Comparison of ENCODE assay signal across 16 mouse cellular contexts in genomic region chr1:188046691-188047121, GRCm38 (mm10).
DNase-seq lines count a peak whose midpoint lies in the region; ATAC-seq lines count a peak whose summit lies in the region.
"Had no signal": no experiment of that assay in that cellular context is flagged by ENCODE, and none has a peak within 500 bp of the region (broad histone marks: within the 10 kb centered on the region; RNA-seq: fewer than 3 reads in every experiment).

No protein-coding gene starts in this region.

- DNase-seq in brain, adult 2 months (ENCODE audit: low read depth, low spot score), result peak; percentile 20
- peak; percentile 71 to 79 for DNase-seq in cerebellum, postnatal 10 days
- DNase-seq in kidney, adult 11 months, result no peak
- DNase-seq in layer of hippocampus, postnatal 36 days, result no peak
- DNase-seq: kidney, postnatal 10 days had no signal

- H3K4me2 ChIP-seq in hindbrain, embryonic 16.5 days (ENCODE audit: low read length), result no peak overlapping the region
- no peak overlapping the region for H3K4me2 ChIP-seq in hindbrain, embryonic 13.5 days
- H3K4me2 ChIP-seq: limb, embryonic 13.5 days; liver, embryonic 15.5 days had no signal

- H3K36me3 ChIP-seq in hindbrain, embryonic 16.5 days (ENCODE audit: control insufficient read depth, insufficient read depth, low read length), result no peaks in the 10 kb centered on the region
- H3K36me3 ChIP-seq in hindbrain, embryonic 13.5 days, result no peaks in the 10 kb centered on the region
- H3K36me3 ChIP-seq: limb, embryonic 13.5 days; liver, embryonic 15.5 days had no signal

- H3K4me1 ChIP-seq in hindbrain, embryonic 16.5 days (ENCODE audit: control insufficient read depth, insufficient read depth, low read depth, low read length), result no peaks in the 10 kb centered on the region
- peaks cover 3% of the 10 kb centered on the region; the same call in 1 of the 2 replicates for H3K4me1 ChIP-seq in hindbrain, embryonic 13.5 days (replicated peaks)
- H3K4me1 ChIP-seq: limb, embryonic 13.5 days; liver, embryonic 15.5 days; megakaryocyte, embryonic 14.5 days had no signal

- no peak overlapping the region for H3K4me3 ChIP-seq in hindbrain, embryonic 16.5 days (ENCODE audit: low read length)
- H3K4me3 ChIP-seq in hindbrain, embryonic 13.5 days, result no peak overlapping the region
- H3K4me3 ChIP-seq: erythroblast, embryonic 14.5 days; limb, embryonic 13.5 days; liver, embryonic 15.5 days; megakaryocyte, embryonic 14.5 days had no signal

- no peak overlapping the region for H3K9ac ChIP-seq in hindbrain, embryonic 16.5 days (ENCODE audit: low read depth, low read length)
- H3K9ac ChIP-seq in hindbrain, embryonic 13.5 days, result no peak overlapping the region
- H3K9ac ChIP-seq: limb, embryonic 13.5 days; liver, embryonic 15.5 days had no signal

- no peaks in the 10 kb centered on the region for H3K9me3 ChIP-seq in hindbrain, embryonic 16.5 days (ENCODE audit: control insufficient read depth, low read length)
- no peaks in the 10 kb centered on the region for H3K9me3 ChIP-seq in hindbrain, embryonic 13.5 days
- H3K9me3 ChIP-seq: limb, embryonic 13.5 days; liver, embryonic 15.5 days had no signal

- H3K27ac ChIP-seq in hindbrain, embryonic 16.5 days (ENCODE audit: low read depth, low read length), result no peak overlapping the region
- H3K27ac ChIP-seq in hindbrain, embryonic 13.5 days, result no peak overlapping the region
- H3K27ac ChIP-seq: limb, embryonic 13.5 days; liver, embryonic 15.5 days; stomach, postnatal 0 days had no signal

- peak; percentile 79 for ATAC-seq in hindbrain, embryonic 16.5 days
- ATAC-seq in hindbrain, embryonic 13.5 days (ENCODE audit: low FRiP score), result no peak
- ATAC-seq in cerebellum, adult (ENCODE audit: insufficient number of reproducible peaks, low FRiP score, low TSS enrichment), result peak; percentile 43; the same call in 1 of the 2 replicates
- ATAC-seq: intestine, embryonic 16.5 days; lung, postnatal 0 days; midbrain, embryonic 16.5 days had no signal

- 61% methylated on average over 6 of the region's 6 CpGs for WGBS in hindbrain, embryonic 16.5 days
- 81% methylated on average over 6 of the region's 6 CpGs for WGBS in hindbrain, embryonic 13.5 days

- no peaks in the 10 kb centered on the region for H3K27me3 ChIP-seq in hindbrain, embryonic 16.5 days (replicated peaks; ENCODE audit: control insufficient read depth, insufficient read depth, low read length)
- H3K27me3 ChIP-seq in hindbrain, embryonic 13.5 days, result no peaks in the 10 kb centered on the region
- H3K27me3 ChIP-seq: limb, embryonic 13.5 days; liver, embryonic 15.5 days; megakaryocyte, embryonic 14.5 days had no signal

Comparison
In these comparisons a context has a peak if more than half of its experiments do, and no peak if none do; other contexts are left out.
1. DNase-seq: peak in brain, adult 2 months (single experiment) and cerebellum, postnatal 10 days (2 of 2); none in kidney, adult 11 months (single experiment) and layer of hippocampus, postnatal 36 days (0 of 2).